Mouse (Mus musculus) frontal cortex, adult (tissue): ENCODE results near the gene Gpr89.

Experiments
- ATAC-seq: cut with Nextera tagmentation; 2 replicates; pipeline ENCODE4 v1.9.2; 2017; ENCODE audit warnings: mild to moderate bottlenecking, moderate library complexity, mixed read lengths; ENCODE audit not compliant: low TSS enrichment

Gene Gpr89

DNA sequence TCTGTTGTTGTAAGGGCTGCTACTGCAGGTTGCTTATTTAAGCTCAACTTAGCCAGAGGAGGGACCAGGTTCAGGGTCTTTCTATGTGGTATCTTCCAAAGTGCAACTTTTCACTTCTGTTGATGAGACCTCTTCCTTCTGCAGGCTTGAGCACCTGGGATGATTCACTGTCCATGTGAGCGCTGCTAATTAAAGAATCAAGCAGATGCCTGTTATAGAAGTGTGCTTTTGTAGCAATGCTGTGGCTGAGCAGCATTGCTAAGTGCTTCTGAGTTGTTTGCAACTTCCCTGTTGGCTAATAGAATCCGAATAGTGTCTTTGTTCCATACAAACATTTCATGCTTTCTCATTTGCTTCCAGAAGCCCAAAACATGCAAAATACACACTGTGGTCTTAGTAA is 34.9 kb downstream of the Gpr89 start:
- ATAC-seq: peak; percentile 77

DNA sequence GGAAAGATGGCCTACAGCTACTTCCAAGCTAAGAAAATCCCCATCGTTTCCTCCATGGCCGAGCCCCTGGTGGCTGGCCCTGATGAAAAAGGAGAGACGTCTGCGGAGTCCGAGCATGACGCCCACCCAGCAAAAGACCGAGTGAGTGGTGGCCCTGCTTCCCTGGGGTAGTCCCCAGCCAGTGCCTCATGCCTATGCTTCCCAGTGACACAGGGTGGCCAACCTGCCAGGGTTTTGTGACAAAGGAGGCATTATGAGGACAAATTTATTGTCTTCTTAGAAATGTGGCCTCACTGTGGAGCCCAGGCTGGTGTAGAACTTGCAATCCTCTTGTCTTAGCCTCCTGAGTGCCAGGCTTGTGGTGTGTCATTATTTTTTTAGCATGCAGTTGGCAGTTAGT is 36.1 kb downstream of the Gpr89 start:
- no peak for ATAC-seq

DNA sequence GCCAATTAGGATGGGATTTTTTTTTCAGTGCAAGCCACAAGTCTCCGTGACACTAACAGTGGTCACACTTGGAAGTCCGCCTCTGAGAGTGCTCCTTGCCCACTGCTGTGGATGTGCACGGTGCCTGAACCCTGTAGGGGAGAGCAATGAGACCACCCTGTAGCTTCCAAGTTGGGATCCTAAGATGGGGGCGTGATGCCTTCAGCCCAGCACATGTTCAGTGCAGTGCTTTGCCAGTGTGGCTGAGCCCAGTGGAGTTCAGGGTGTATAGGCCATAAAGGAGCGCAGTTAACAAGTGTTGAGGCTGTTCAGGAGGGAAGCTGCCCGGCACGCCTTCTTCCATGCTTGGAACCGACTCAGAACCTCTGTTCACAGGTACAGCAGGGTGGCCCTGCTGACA is 36.6 kb downstream of the Gpr89 start:
- no peak for ATAC-seq

DNA sequence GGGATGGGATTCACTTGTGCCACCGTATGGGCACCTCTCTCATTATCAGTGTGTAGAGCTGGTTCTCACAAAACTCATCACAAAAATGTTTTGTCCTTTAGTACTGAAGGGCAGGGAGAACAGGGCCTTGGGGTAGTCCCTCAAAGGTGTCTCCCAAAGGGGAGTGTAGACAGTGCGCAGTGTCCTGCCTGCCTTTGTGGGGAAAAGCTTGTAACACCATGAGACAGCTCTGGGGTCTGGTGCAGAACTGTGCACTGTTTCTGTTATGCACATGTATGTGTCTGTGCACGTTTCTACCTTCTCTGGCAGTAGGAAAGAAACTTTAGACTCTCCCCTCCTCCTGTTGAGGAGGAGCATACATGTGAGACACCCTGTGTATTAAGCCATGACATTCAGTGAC is 37.3 kb downstream of the Gpr89 start:
- ATAC-seq: no peak

DNA sequence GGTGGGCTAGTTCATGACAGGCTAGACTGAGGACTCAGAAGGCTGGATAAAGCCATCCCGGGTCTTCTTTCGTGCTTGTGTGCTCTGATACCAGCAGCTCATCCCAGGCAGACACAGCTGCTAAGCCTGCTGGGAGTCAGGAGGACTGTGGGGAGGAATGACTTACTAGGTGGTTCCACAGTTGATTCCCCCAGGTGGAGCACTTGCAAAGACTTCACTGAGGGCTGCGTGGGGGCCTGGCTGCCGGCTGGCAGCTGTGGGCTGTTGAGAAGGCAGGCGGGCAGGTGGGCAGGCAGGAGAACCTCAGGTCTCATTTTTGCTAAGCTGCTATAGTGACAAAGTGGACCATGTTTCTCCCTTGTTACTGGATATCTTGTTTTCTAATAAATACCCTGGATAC is 44.6 kb downstream of the Gpr89 start:
- ATAC-seq: peak; percentile 62

DNA sequence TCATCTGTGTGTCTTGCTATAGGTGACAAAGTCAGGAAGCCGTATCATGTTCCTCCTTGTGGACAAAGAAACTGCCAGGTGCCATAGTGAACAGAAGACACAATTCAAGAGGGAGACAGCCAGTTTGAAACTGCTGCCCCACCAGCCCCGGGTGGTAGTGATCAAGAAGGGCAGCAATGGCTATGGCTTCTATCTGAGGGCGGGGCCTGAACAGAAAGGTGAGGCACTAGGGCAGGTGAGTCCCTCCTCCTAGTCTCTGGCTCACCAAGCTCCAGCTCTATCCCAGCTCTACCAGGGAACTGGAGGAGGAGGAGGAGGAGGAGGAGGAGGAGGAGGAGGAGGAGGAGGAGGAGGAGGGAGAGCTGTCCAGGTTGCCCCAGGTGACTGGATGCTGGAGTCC is 49.3 kb downstream of the Gpr89 start:
- no peak for ATAC-seq

DNA sequence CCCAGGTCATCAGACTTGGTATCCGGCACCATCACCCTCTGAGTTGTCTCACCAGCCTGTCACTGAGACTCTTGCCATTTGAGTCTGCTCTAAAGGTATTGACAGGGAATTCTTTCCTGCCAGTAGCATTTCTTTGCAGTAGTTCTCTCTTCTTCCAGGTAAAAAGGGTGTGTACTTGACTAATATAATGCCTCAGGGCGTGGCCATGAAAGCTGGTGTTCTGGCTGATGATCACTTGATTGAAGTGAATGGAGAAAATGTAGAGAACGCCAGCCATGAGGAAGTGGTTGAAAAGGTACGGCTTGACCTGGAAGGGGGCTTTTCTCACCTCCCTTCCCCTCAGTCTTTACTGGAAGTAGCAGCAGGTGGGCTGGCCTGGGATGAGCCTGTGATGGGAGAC is 50.8 kb downstream of the Gpr89 start:
- ATAC-seq: no peak

DNA sequence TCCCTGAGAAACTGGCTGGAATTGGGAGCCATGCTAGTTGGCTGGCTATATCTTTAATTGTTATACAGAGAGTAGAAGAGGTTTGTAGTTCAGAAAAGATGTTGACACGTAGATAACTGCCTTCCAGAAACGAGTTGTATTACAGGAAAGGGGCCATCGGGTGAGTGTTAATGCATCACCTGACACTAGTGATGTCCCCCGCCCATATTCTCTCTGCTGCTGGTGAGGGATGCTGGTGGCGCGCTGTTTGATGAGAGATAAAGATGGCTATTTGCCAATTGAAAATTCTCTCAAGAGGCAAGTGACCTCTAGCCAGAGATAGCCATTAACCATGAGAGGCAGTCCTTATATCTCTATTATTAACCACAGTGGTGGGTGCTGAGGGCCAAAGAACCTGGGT is 52.6 kb downstream of the Gpr89 start:
- ATAC-seq: no peak

DNA sequence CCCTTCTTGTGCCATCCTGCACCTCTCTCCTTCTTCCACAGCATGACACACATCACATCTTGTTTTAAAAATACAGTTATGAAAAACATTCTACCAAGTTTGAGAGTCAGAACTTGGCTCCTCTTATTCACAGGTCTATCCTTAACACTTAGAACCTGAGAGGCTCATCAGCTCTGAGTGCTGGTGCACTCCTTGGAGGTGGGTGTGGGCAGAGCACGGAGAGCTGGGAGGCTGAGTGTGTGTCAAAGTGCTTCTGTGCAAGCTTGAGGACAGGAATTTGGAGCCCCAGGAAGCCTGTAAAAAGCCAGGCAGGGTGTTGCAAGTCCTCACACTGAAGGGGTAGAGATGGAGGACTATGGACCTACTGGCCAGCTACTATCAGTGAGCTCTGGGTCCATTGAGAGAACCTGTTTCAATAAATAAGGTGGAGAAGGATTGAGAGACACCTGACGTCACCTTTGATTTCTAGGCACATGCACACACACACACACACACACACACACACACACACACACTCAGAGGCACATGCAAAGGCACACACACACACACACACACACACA is 55.9 kb downstream of the Gpr89 start:
- peak; percentile 70 for ATAC-seq

DNA sequence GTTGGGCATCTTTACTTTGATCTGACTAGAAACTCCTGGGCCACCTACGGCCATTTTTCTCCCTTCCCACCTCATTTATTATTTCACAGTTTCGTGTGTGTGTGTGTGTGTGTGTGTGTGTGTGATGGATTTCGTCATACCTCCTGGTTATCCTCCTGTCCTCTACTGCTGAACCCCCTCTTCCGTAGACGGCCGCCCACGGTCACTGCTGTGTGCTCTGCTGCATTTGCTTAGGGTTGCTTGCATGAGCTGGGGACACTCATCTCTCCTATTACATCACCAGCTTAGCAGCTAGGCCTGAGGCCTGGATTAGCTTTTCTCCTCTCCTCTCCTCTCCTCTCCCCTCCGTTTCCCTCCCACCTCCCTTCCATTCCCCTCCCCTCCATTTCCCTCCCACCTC is 56.7 kb downstream of the Gpr89 start:
- peak; percentile 94 for ATAC-seq

DNA sequence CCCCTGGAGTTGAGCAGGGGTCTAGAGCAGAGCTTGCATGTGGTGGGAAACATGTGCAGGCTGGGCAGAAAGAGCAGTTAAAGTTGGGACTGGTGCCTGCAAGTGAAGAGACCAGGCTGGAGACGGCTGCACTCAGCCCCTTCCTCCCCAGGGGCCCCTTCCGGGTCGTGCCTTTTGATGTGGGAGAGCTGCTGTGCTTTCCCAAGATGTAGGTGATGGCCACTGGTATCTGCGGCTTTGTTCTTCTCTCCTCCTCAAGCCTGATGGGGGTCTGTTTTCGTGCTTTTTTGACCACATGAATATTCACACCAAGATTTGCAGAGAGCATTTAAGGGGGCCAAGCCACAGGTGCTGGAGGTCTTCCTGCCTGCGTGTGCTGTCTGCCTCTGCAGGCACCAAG is 57.5 kb downstream of the Gpr89 start:
- ATAC-seq: no peak

DNA sequence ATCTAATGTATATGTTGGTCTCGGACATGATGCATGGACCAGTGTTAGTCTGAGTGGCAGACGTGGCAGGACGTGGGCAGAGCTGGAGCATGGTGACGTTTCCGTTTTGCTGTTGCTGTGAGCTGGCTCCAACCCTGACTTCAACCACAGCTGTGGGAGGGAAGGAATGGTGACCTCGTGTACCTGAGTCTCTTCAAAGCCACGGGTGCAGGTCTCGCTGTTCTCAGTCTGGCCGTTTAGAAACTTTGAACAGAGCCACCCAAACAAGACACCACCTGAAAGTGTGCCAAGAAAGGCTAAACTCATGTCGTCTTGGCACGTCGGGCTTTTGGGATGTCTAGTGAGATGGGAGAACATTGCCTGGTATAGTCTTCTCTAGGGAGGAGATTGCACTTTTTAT is 58.2 kb downstream of the Gpr89 start:
- ATAC-seq: no peak

DNA sequence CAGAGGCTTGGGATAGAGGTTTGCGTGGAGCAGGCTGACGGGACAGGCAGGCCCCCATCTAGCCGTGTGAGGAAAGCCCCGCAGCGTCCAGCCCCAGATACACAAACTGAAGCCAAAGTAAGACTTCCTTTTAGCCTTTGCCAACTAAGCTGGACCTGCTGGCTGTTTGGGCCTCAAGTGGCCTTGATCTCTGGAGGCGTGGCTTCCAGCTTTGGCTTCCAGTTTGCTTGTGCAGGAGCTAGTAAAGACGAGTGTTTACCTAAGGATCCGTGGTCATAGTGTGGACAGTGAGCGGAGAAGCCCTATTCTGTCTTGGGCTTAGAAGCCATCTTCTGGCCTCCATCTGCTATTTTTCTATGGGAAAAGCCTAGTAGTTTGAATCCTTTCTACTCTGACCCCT is 59.3 kb downstream of the Gpr89 start:
- ATAC-seq: no peak

DNA sequence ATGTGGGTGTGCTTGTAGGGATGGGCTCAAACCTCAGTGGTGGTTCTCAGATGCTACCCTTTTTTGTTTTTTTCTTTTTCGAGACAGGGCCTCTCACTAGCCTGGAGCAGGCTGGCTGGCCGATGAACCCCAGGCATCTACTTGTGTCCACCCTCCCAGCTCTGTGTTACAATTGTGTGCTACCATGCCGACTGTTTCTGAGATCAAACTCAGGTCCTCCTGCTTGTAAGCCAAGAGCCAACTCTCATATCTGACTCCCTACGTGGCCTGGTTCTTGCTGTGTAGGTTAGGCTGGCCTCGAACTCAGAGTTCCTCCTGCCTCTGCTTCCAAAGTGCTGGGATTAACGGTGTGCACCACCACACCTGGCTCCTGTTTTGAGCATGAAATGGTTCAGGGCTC is 60.0 kb downstream of the Gpr89 start:
- ATAC-seq: no peak

DNA sequence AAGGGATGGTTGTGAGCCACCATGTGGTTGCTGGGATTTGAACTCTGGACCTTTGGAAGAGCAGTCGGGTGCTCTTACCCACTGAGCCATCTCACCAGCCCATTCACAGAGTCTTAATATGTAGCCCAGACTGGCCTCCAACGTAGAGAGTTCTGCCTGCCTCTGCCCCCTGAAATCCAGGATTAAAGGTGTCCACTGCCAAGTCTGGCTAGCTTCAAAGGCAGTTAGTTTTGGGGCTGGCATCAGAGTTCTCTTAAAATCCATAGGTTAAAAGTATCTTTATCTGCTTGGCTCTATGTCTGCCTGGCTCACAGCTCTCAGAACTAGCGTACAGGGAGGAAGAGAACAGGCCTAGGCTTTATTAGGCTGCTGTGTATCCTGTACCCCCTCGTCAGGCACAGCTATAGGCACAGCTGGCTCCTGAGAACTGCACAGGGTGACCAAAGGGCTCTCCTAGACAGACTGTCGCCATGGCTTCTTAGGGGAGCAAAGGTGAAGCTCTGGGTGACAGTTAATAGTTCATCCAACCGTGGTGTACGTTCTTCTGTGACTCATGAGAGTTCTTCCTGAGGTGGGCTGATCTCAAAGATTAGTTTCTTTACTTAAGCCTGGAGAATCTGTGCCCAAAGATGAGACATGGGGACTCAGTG is 66.0 kb downstream of the Gpr89 start:
- no peak for ATAC-seq

DNA sequence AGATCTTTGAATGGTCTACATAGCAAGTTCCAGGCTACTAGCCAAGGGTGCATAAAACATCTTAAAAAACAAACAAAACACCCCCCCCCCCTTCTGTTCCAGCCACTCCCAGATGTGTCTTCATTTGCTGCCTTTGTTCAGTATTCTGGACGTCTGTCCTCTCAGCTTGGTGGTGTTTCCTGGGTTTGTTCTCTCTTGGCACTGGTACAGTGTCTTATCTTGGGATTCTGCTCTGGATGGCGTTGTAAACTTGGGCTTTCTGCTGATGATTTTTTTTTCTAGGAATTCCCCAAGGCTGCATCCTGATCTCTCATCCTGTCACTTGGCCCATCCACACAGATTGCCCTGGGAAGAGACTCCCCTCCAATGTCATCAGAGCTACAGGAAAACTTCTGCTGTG is 68.7 kb downstream of the Gpr89 start:
- no peak for ATAC-seq

DNA sequence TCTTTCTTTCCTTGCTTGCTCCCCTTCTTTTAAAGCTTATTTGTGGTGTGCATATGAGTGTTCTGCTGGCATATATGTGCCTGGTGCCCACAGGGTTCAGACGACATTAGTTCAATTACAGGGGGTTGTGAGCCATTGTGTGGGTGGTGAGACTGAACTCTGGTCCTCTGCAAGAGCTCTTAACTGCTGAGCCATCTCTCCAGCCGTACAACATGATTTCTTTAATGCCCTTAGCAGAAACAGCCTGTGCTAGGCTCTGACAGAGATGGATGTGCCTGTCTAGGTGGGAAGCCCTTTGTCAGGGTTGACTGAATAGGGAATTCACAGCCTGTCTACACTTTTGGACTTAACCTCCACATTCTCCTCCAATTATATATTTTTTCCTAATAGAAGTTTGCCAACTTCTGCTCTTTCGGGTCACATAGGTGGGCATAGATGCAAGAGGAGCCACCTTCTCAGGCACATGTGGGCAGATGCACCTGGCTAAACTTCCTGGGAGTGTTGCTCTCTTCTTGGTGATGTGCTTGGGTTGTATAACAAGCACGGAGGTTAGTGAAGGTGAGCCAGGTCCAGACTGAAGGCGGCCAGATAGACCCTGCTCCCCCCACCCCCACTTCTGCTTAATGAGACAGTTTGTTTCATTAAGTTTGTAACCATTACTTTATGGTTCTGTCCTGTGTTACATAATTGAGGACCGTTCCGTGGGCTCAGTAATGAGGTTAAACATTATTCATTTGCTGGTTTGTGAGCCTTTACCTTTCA is 70.4 kb downstream of the Gpr89 start:
- ATAC-seq: no peak

DNA sequence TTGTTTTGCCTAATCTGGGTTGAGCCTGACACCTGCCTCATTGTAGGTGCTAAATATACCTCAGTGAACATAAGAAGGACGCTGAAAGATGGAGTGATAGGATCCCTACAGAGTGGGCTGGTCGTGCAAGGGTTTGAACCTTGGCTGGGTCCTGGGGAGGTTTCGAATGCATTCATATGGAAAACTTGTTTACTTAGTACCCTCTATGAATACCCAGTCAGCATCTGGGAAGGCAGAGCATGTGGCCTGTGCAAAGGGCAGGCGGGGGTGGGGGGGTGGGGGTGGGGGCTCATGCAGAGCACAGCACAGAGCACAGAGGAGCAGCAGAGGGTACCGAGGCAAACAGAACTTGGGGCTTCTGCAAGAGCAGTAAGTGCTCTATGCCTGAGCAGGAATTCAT is 72.2 kb downstream of the Gpr89 start:
- ATAC-seq: no peak

DNA sequence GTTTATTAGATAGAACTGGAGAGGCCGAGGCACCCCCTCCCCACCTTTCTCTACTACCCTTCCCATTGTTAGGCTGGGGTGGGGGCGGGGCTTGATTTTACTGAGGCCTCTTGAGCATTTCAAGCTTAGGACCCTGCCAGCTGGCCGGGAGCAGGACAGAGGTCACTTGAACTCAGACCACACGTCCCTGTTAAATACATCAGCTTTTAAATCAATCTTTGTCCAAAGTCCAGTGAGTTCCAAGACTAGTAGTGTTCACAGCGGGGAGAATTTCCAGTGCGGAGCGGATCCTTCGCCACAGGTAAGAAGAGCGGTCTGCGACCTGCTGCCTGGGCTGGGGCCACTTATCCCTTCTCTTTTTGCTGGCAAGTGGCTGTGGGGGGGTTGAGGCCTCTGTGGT is 75.3 kb downstream of the Gpr89 start:
- ATAC-seq: no peak

DNA sequence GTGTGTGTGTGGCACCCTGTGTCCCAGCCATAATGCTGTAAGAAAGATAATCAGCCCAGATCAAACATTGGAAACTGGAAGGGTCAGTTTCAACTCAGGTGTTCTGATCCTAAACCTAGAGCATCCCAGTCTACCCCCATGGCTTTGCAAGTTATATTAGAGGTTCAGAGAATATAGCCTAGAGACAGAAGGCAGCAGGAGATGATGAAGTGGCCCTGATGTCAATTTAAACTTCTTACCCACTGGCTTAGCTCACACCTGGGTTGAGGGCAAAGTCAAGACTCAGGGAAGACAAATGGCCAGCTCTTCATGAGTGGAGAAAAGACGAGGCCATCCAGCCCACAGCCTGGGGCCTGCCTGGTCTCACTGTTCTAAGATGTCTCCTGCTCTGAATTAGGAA is 76.2 kb downstream of the Gpr89 start, which contains the start of the genes Pdzk1 and Cd160:
Gene Pdzk1, plus strand, starts transcription at position 301 of the 400 bp plus-strand sequence.
Gene Cd160, minus strand, starts transcription at position 368 of the 400 bp plus-strand sequence.
- ATAC-seq: no peak

DNA sequence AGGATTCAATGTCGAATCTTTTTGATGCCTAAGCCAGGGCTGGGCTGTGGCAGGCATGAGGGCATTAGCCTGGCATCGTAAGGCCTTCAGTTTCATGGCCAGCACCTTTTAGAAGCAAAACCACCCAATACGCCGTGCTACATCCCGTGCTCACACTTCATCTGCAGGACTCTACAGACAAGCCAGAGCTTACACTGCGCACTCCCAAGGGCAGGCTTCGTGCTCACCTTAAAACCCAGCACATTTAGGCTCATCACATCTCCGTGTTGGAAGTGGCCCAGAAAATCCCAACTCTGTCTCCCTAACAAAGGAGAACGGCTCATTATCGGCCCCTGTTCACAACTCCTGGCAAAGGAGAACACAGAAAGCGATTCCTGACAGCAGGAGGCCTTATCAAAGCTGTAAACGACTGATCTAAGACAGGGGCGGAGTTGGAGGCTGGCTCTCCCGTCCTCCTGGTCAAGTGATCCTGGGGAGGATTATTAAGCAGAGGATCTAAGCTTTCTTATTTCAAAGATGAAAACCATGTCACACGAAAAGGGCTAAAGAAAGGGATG is 76.8 kb downstream of the Gpr89 start:
- no peak for ATAC-seq

DNA sequence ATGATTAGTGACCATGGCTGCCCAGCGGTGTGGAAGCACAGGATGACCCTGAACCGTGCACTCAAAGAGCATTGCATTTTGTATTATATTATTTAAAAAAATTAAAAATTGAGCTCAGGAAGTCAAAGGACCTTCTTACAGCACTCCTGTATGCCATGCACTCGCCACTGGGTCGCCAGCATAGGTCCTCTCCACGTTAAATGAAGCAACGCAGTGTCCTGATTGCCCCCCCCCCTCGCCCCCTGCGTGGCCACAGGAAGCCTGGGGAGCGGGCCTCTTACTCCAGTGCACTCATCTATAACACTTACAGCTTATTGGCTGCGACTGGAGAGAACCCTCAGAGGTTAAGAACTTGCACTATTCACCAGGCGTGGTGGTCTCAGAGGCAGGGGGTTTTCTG is 79.9 kb downstream of the Gpr89 start:
- no peak for ATAC-seq

DNA sequence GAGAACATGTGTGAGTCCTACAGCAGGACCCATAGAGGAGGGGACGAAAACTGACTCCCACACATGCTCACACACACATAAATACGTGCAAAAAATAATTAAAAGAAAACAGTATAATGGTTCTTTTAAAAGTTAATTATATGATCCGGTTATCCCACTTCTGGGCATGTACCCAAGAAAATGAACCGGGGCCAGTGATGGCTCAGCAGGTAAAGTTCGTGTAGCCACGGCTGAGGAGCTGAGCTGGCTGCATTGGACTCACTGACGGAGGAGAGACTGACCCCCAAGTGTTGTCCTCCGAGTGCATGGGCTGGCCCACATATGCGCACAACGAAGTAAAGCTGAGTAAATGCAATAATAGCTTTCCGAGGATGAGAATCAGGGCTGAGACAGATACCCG is 80.5 kb downstream of the Gpr89 start:
- ATAC-seq: no peak
